Mouse (Mus musculus) hindbrain, embryonic 14.5 days (tissue): ENCODE measurements around the gene Cntnap2. TPM values are rescaled to one million over a fixed set of nuclear protein-coding genes. Genes with fewer than 3 reads are reported as not detected.
A peak's percentile ranks its signal among the peaks of the same experiment; 100 is the strongest.

Source experiments
- ATAC-seq: fragments of 200-750 bp; cut with Nextera tagmentation; 2 replicates; pipeline ENCODE4 v1.8.0; 2017; ENCODE audit warnings: moderate number of reproducible peaks, mild to moderate bottlenecking, moderate TSS enrichment, moderate library complexity; ENCODE audit not compliant: low FRiP score
- DNase-seq: peaks from one replicate; pipeline ENCODE4 v3.0.0-alpha.2; 2015; ENCODE audit warnings: low spot score
- H3K27ac ChIP-seq: fragments of 300-500 bp; sonication (generic); 2 replicates; pipeline ENCODE4 v1.5.1; 2014; ENCODE audit warnings: mild to moderate bottlenecking, moderate library complexity
- H3K27me3 ChIP-seq: fragments of 300-500 bp; sonication (generic); 2 replicates; pipeline ENCODE4 v1.6.1; 2014; ENCODE audit warnings: mild to moderate bottlenecking, low read length, mixed read lengths; ENCODE audit not compliant: control insufficient read depth, insufficient read depth
- H3K36me3 ChIP-seq: fragments of 300-500 bp; sonication (generic); replicated peaks from 2 replicates; pipeline ENCODE4 v1.6.1; 2014; ENCODE audit not compliant: control insufficient read depth, insufficient read depth
- H3K4me1 ChIP-seq: fragments of 300-500 bp; sonication (generic); replicated peaks from 2 replicates; pipeline ENCODE4 v1.6.1; 2014; ENCODE audit warnings: antibody characterized with exemption, low read length, mixed read lengths; ENCODE audit not compliant: control insufficient read depth, insufficient read depth
- H3K4me2 ChIP-seq: fragments of 300-500 bp; sonication (generic); replicated peaks from 2 replicates; pipeline ENCODE4 v1.6.1; 2014; ENCODE audit warnings: mild to moderate bottlenecking, moderate library complexity
- H3K4me3 ChIP-seq: fragments of 300-500 bp; sonication (generic); replicated peaks from 2 replicates; pipeline ENCODE4 v1.5.1; 2014; ENCODE audit warnings: mild to moderate bottlenecking, low read length
- H3K9ac ChIP-seq: fragments of 300-500 bp; sonication (generic); 2 replicates; pipeline ENCODE4 v1.6.1; 2014
- H3K9me3 ChIP-seq: fragments of 300-500 bp; sonication (generic); 2 replicates; pipeline ENCODE4 v1.6.1; 2016; ENCODE audit warnings: low read length; ENCODE audit not compliant: control insufficient read depth
- whole genome bisulfite sequencing: fragments of 180-500 bp; shearing (Covaris S2); extraction: QIAGEN DNeasy Blood & Tissue Kit; methylation state at CpG from one replicate; pipeline ENCODE4 v1.1.7; 2014; 5-methylcytosine and 5-hydroxymethylcytosine counted together
- polyA plus RNA-seq: library from polyadenylated mRNA; unstranded; fragments of >200 nt; fragmentation: Nextera tagmentation; extraction: Ambion mirVana; gene quantifications from 2 replicates; pipeline ENCODE4 v1.2.1, GENCODE M21; 2014

Gene Cntnap2
- polyA plus RNA-seq, 1 experiment from 2014 or later, result 46.6 TPM

DNA sequence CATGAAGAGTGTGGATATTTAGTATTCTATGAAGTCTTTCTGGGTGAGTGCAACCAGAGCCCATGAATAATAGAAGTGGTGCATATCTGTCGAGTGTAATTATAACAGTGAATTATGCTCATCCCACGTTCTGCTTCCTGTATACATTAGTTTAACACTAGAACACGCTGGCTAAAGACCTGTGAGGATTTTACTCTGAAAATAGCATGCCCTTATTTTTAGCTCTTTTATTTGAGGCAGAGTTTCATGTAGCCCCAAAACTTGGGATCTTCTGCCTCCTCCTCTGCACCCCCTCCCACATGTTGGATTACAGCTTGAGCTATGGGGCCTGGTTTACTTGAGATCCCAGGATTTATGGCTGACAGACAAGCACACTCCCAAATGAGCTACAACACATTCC lies 1945.3 kb downstream of the Cntnap2 start:
- no peak overlapping the region for H3K4me2 ChIP-seq
- H3K27ac ChIP-seq, result no peak overlapping the region
- 55% methylated on average over 3 of the region's 3 CpGs for WGBS
- no peak for DNase-seq
- no peaks in the 10 kb centered on the region for H3K4me1 ChIP-seq
- H3K9me3 ChIP-seq, result no peaks in the 10 kb centered on the region
- no peaks in the 10 kb centered on the region for H3K36me3 ChIP-seq
- no peaks in the 10 kb centered on the region for H3K27me3 ChIP-seq
- no peak overlapping the region for H3K9ac ChIP-seq
- ATAC-seq, result no peak
- H3K4me3 ChIP-seq, result no peak overlapping the region

DNA sequence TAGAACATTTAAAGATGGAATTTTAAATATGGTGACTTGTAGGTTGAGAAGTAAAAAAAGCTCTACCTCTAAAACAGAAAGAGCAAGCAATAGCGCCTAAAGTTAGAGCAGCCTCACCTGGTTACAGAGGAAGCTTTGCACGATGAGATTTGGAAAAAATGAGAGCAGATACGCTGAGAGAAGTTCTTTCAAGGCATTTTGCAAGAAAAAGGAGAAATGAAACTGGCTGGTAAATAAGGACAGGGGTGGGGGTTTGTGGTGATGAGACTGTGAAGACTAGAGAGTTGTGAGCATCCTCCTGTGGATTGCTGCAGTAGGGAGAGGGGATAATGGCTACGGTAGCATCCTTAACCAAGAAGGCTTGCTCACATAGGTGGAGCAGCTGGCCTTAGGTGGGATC lies 1953.8 kb downstream of the Cntnap2 start:
- H3K9ac ChIP-seq, result no peak overlapping the region
- H3K36me3 ChIP-seq, result no peaks in the 10 kb centered on the region
- no peak overlapping the region for H3K4me2 ChIP-seq
- no peaks in the 10 kb centered on the region for H3K27me3 ChIP-seq
- H3K4me1 ChIP-seq, result 0 out of 2 replicates have a peak, but pooled peaks cover 4% of the 10 kb centered on the region
- 87% methylated on average over 4 of the region's 4 CpGs for WGBS
- H3K27ac ChIP-seq, result no peak overlapping the region
- H3K4me3 ChIP-seq, result no peak overlapping the region
- DNase-seq, result no peak
- H3K9me3 ChIP-seq, result no peaks in the 10 kb centered on the region
- ATAC-seq, result no peak

DNA sequence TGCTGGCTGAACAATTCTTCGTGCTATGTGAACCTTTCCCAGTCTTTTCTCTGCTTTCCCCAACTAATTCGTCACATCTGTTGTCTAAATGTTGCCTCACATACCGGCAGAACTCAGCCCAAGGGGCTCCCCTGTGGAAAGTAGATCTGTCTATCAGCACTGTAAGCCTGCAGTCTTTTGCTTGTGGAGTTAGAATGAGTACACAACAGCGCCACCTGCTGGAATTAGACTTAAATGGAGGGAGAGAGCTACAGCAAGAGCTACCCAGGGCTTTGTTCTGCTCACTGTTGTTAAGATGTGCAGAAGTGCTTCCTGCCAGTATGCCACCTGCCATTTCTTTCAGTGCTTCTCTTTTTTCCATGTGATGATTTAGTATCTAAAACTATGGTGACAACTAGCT lies 1954.4 kb downstream of the Cntnap2 start:
- no peak overlapping the region for H3K9ac ChIP-seq
- no peaks in the 10 kb centered on the region for H3K9me3 ChIP-seq
- 6% methylated on average over 4 of the region's 4 CpGs for WGBS
- H3K4me1 ChIP-seq, result 0 out of 2 replicates have a peak, but pooled peaks cover 4% of the 10 kb centered on the region
- no peak overlapping the region for H3K27ac ChIP-seq
- H3K27me3 ChIP-seq, result no peaks in the 10 kb centered on the region
- no peaks in the 10 kb centered on the region for H3K36me3 ChIP-seq
- H3K4me2 ChIP-seq, result no peak overlapping the region
- DNase-seq (peak; percentile 93), ATAC-seq (peak; percentile 90)
- H3K4me3 ChIP-seq, result no peak overlapping the region

DNA sequence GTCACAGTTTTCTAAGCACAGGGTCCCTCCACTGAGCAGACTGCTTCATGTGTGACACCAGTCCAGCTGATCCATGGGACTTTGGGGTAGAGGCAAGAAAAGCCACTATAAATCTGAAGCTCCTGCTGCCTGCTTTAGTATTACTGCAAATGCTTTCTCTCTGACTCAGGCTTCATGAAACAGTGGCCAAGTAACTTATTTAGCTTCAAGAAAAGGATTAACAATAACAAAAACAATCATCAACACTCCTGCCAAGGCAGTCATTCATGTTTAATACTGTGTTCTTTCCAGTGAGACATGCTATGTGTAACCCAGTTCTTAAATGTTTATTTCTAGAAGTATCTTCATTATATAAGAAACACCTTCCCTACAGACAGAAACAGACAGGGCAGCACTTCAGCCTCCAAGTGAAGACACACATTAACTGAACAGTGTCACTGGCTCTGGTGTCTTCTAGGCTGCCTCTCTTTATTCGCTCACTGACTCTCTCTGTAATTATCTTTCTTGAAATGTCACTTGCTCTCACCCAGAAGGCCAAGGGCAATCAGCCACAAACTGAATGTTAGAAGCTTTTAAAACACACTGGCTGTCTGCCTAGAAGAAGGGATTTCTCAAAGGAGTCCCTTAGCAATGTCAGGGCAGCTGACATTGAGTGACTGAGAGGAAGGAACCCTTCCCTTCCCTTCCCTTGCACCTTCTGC lies 1955.9 kb downstream of the Cntnap2 start:
- Histone ChIP-seq H3K27me3 (no peaks in the 10 kb centered on the region), H3K27ac (0 out of 2 replicates have a peak overlapping the region, but pooled peaks have one; percentile 23), H3K9ac (no peak overlapping the region), H3K4me3 (no peak overlapping the region), H3K36me3 (no peaks in the 10 kb centered on the region), H3K9me3 (no peaks in the 10 kb centered on the region), H3K4me2 (no peak overlapping the region), H3K4me1 (0 out of 2 replicates have a peak, but pooled peaks cover 4% of the 10 kb centered on the region)
- WGBS, result 66% methylated on average over 1 of the region's 1 CpGs
- ATAC-seq, result no peak
- no peak for DNase-seq

DNA sequence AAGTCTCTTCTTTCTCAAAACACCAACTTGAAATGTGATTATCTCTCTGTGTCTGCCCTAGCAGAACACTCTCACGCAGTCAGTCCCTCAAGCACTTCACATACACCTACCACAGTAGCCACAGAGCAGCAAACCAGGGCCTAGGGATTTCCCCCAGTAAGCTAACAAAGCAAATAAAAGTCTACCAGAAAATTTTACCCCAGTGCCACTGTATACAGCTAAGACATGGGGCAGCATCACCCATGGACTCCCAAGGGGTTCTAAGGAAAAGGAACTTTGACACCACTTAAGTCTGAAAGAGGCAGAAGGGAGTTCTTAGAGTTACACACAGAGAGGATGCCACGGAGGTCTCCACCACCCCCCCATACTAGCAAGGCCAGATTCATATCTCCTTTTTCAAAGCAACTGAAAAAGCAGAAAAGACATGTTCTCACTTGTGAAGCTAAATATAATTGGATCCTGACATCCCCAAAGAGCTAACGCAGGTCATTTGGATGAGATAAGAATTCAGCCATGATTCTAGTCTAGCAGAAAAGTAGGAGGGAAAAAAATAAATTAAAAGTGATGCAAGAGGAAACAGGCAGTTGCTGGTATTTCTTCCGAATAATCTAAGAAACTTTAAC lies 1967.0 kb downstream of the Cntnap2 start:
- no peaks in the 10 kb centered on the region for H3K4me1 ChIP-seq
- no peaks in the 10 kb centered on the region for H3K36me3 ChIP-seq
- H3K27me3 ChIP-seq, result no peaks in the 10 kb centered on the region
- DNase-seq (no peak), ATAC-seq (no peak)
- no peak overlapping the region for H3K4me2 ChIP-seq
- H3K4me3 ChIP-seq, result no peak overlapping the region
- H3K27ac ChIP-seq, result no peak overlapping the region
- WGBS, result 87% methylated on average over 4 of the region's 4 CpGs
- no peak overlapping the region for H3K9ac ChIP-seq
- no peaks in the 10 kb centered on the region for H3K9me3 ChIP-seq

DNA sequence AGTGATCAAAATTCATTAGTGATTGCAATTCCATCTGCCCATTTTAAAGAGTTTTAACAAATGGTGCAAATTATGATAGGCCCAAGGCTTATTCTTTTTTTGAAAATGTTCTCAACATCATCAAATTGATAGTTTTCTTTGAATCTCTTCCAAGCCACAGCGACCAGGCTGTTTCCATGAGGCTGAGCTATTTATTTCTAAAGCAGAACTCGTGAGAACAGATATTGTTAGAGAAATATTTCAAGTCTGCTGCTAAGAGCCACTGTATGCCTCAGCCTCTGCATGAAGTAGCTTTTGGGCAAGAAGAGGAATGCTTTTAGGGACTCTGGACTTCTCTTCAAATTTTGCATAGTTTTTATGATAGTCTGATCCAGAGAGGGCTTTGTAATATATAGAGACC lies 1972.2 kb downstream of the Cntnap2 start:
- Histone ChIP-seq H3K9me3 (no peaks in the 10 kb centered on the region), H3K4me2 (no peak overlapping the region), H3K27me3 (no peaks in the 10 kb centered on the region), H3K4me1 (no peaks in the 10 kb centered on the region), H3K4me3 (no peak overlapping the region), H3K36me3 (no peaks in the 10 kb centered on the region), H3K27ac (no peak overlapping the region), H3K9ac (no peak overlapping the region)
- WGBS, result 75% methylated on average over 2 of the region's 2 CpGs
- DNase-seq (no peak), ATAC-seq (no peak)

DNA sequence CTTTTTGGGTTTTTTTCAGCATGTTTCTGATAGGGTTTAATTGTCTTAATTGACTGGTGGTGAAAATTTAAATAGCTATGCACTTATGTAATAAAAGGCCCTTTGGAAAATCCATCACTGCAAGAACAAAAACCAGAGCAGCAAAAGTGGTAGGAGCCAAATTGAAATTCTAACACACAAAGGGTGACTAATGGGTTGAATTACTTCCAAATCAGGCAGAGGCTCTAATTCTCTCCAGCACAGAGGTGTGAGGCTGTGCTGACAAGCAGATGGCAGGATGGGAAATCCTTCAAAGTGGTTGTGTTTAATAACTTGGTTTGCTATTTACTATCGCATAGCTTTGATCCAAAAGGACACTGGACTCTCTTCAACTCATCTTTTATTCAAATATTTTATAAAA lies 1983.4 kb downstream of the Cntnap2 start:
- 78% methylated on average over 1 of the region's 1 CpGs for WGBS
- ATAC-seq, result no peak
- DNase-seq, result peak; percentile 52

DNA sequence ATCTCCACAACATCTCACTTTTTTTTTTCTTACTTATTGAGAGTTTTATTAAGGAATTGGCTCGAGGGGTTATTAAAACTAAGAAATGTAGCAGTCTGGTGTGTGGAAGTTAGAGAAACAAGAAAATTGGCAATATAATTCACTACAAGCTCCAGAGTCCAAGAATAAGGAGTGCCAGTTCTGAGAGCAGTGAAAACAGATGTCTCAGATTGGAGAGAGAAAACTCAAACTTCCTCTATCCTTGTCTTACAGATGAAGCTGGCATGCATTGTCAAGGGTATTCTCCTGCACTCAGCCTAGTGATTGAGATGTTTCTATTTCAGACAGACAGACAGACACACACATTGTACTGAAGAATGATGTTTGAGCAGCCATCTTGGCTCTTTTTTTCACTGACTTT lies 1984.4 kb downstream of the Cntnap2 start:
- Histone ChIP-seq H3K27ac (no peak overlapping the region), H3K4me1 (no peaks in the 10 kb centered on the region), H3K9ac (no peak overlapping the region), H3K9me3 (no peaks in the 10 kb centered on the region), H3K4me3 (no peak overlapping the region), H3K36me3 (no peaks in the 10 kb centered on the region), H3K4me2 (no peak overlapping the region), H3K27me3 (peaks cover 12% of the 10 kb centered on the region)
- DNase-seq, result no peak
- WGBS, result 90% methylated on average over 1 of the region's 1 CpGs
- no peak for ATAC-seq

More for the DNA sequence above, 1983.4 kb downstream of the Cntnap2 start:
- Histone ChIP-seq H3K36me3 (no peaks in the 10 kb centered on the region), H3K4me1 (no peaks in the 10 kb centered on the region), H3K9me3 (no peaks in the 10 kb centered on the region), H3K9ac (no peak overlapping the region), H3K27me3 (peaks cover 12% of the 10 kb centered on the region), H3K27ac (no peak overlapping the region), H3K4me2 (no peak overlapping the region), H3K4me3 (no peak overlapping the region)

DNA sequence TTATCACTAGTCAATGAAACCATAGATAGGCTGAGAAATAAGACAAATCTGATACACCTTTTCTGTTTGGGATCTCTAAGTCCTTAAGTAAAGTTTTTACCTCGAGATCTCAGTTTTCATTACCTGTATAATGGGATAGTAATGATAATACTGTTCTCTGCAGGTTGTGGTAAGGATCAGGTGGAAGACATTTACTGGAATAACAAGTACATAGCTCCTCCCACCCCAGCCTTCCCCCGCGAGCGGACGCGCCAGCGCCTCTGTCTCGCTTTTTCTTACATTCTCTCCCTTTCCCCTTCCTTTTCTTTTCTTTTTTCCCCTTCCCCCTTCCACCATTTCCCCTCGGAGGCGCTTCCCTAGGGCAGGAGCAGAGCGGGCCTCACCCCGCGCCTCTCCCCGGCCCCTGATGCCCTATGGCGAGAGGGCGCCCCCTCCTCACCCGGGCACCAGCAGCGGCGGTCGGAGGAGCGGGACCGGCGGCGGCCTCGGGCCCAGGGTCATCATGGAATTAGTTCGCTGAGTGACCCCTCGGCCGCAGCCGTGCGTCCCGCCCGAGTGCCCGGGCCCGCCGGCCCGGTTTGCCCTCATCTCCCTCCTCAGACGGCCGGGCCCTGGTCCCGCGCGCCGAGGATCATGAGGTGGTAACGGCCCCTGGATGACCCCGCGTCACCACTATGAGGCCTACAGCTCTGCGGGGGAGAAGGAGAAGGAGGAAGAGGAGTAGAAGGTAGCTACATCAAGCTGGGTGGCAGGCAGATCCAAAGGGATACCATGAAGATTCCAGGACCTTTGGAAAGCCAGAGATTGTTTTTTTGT lies 1985.4 kb downstream of the Cntnap2 start:
- ATAC-seq, result peak; percentile 53; the same call in 1 of the 2 replicates
- no peaks in the 10 kb centered on the region for H3K36me3 ChIP-seq
- H3K27ac ChIP-seq, result no peak overlapping the region
- no peaks in the 10 kb centered on the region for H3K9me3 ChIP-seq
- no peaks in the 10 kb centered on the region for H3K4me1 ChIP-seq
- peak overlapping the region; percentile 47 for H3K9ac ChIP-seq
- peaks cover 12% of the 10 kb centered on the region for H3K27me3 ChIP-seq
- peak overlapping the region; percentile 54 for H3K4me2 ChIP-seq
- no peak for DNase-seq
- peak overlapping the region; percentile 32 for H3K4me3 ChIP-seq
- 4% methylated on average over 46 of the region's 46 CpGs for WGBS
